Mouse (Mus musculus): ENCODE data around the gene Gm9049.
"Not testable (repeated sequence)": the region's sequence is repeated elsewhere in the genome, so short reads cannot be mapped to it uniquely, and the experiment has no call there.

Gm9049 gene

DNA sequence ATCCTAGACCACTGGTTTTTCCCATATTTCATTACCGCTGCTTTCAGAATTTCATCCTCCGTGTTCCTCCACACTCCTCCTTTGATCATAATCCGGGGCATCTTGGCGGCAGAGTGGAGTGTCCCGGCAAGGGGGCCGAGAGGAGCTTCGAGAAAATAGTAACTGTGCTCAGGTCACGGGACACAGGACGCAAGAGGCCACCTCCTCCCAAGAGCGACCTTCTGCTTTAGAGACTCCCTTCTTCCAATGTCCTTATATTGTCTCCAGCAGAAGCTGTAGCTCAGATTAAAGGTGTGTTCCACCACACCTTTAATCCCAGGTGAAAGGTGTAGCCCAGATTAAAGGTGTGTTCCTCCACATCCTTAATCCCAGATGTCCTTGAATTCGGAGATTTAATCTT lies at the start of gene Gm9049:
TSS of gene Gm9049 (minus strand) at position 101 of the 400 bp plus-strand sequence.
- not testable (repeated sequence) for DNase-seq (ENCODE audit: low spot score in 2 of 2)

GRCm38 (mm10) chr10:118399917-118400316 lies 46.0 kb upstream of the Gm9049 start:
- DNase-seq (ENCODE audit: low spot score in 2 of 2) = no peak

DNA sequence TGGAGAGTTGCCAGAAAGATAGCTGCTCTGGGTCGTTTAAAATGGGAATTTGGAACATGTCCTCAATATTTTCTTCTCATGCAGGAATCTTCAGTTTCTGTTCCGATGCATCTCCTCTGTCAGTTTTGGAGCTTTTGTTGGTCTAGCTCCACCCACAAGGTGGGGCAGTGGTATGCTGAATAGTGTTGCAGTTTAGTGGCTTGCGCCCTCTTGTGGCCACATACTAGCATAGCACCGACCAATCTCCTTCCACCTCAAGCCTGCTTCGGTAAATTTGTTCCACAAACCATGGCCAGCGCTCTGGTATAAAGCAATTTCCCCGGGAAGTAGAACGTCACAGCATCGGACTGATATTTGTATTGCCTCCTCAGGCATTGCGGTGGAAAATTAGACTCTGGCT lies 16.5 kb upstream of the Gm9049 start:
- peak; percentile 41 to 62 for DNase-seq (ENCODE audit: low spot score in 2 of 2)

- no peak for DNase-seq (ENCODE audit: low spot score in 2 of 2)
These were observed 15.6 kb upstream of the Gm9049 start for GRCm38 (mm10) chr10:118369518-118369917.

- not testable (repeated sequence) for DNase-seq (ENCODE audit: low spot score in 2 of 2)
These were observed 5.3 kb downstream of the Gm9049 start, which contains the start of gene Gm9048 for GRCm38 (mm10) chr10:118348579-118348978. TSS of gene Gm9048 (minus strand) at chr10:118348679.

GRCm38 (mm10) chr10:118343155-118343554 lies 10.8 kb downstream of the Gm9049 start, which contains the start of gene Gm9046:
TSS of gene Gm9046 (minus strand) at chr10:118343255.
- not testable (repeated sequence) for DNase-seq (ENCODE audit: low spot score in 2 of 2)

DNA sequence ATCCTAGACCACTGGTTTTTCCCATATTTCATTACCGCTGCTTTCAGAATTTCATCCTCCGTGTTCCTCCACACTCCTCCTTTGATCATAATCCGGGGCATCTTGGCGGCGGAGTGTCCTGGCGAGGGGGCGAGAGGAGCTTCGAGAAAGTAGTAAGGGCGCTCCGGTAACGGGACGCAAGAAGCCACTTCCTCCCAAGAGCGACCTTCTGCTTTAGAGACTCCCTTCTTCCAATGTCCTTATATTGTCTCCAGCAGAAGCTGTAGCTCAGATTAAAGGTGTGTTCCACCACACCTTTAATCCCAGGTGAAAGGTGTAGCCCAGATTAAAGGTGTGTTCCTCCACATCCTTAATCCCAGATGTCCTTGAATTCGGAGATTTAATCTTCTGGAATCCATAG lies 16.2 kb downstream of the Gm9049 start, which contains the start of gene Gm9045:
TSS of gene Gm9045 (minus strand) at position 101 of the 400 bp plus-strand sequence.
- DNase-seq (ENCODE audit: low spot score in 2 of 2) = not testable (repeated sequence)

DNA sequence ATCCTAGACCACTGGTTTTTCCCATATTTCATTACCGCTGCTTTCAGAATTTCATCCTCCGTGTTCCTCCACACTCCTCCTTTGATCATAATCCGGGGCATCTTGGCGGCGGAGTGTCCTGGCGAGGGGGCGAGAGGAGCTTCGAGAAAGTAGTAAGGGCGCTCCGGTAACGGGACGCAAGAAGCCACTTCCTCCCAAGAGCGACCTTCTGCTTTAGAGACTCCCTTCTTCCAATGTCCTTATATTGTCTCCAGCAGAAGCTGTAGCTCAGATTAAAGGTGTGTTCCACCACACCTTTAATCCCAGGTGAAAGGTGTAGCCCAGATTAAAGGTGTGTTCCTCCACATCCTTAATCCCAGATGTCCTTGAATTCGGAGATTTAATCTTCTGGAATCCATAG lies 21.6 kb downstream of the Gm9049 start, which contains the start of gene Gm9044:
TSS of gene Gm9044 (minus strand) at position 101 of the 400 bp plus-strand sequence.
- not testable (repeated sequence) for DNase-seq (ENCODE audit: low spot score in 2 of 2)

- DNase-seq (ENCODE audit: low spot score in 2 of 2) = not testable (repeated sequence)
These were observed 27.0 kb downstream of the Gm9049 start, which contains the start of gene Gm9040 for GRCm38 (mm10) chr10:118326869-118327268. TSS of gene Gm9040 (minus strand) at chr10:118326969.

DNA sequence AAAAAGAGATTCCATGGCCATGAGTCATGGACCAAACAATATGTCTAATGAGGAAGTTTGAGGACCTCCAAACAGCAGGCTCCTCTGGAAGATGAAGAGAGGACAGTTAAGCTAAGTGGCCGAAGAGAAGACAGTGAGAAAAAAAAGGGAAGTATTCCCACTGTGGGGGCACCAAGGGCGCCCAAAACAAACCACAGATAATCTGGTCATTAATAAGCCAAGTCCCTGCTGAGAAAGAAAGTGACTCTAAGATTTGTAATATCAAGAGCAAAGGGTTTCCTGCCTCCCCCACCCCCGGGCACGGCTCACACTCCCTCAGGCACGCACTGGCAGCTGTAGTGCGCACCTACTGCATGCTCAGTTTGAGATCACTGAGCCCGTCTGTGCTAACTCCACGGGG lies 34.9 kb downstream of the Gm9049 start:
- DNase-seq (ENCODE audit: low spot score in 2 of 2) = no peak

DNA sequence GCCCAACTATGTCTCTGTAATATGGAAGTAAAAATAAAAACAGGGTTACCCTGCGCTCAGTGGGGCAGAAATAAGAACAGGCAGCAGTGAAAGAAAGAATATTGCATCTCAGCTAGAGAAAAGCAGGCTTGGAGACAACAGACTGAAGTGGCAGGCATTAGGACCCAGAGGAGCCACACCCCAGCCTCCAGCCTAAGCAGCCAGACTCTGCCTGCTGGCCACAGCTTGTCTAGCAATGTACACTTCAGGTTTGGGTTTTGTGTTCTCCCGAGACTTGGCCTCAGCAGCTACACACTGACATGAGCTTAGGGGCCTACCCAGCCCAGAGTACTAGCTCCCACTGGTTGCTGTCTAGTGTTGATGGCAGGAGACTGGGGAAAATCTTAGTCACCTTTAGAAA lies 51.8 kb downstream of the Gm9049 start:
- DNase-seq (ENCODE audit: low spot score in 2 of 2) = not testable (repeated sequence)
